Mouse (Mus musculus) lung, embryonic 14.5 days (tissue): ENCODE data around the gene Rab15. TPM values are rescaled to one million over a fixed set of nuclear protein-coding genes. Genes with fewer than 3 reads are reported as not detected.
"Not testable (repeated sequence)": the region's sequence is repeated elsewhere in the genome, so short reads cannot be mapped to it uniquely, and the experiment has no call there.

Source experiments
- ATAC-seq: fragments of 200-750 bp; cut with Nextera tagmentation; 2 replicates; pipeline ENCODE4 v1.8.0; 2017; ENCODE audit warnings: mild to moderate bottlenecking, moderate TSS enrichment, moderate library complexity; ENCODE audit not compliant: insufficient read depth
- DNase-seq: peaks from one replicate; pipeline ENCODE4 v3.0.0-alpha.2; 2015
- H3K27ac ChIP-seq: fragments of 300-500 bp; sonication (generic); 2 replicates; pipeline ENCODE4 v1.5.1; 2014; ENCODE audit warnings: low read depth, mild to moderate bottlenecking, moderate library complexity
- H3K27me3 ChIP-seq: fragments of 300-500 bp; sonication (generic); 2 replicates; pipeline ENCODE4 v1.6.1; 2014; ENCODE audit warnings: low read length, control low read depth; ENCODE audit not compliant: insufficient read depth
- H3K36me3 ChIP-seq: fragments of 300-500 bp; sonication (generic); 2 replicates; pipeline ENCODE4 v1.6.1; 2014; ENCODE audit warnings: control low read depth; ENCODE audit not compliant: insufficient read depth
- H3K4me1 ChIP-seq: fragments of 300-500 bp; sonication (generic); 2 replicates; pipeline ENCODE4 v1.6.1; 2014; ENCODE audit warnings: antibody characterized with exemption, control low read depth; ENCODE audit not compliant: insufficient read depth
- H3K4me2 ChIP-seq: fragments of 300-500 bp; sonication (generic); 2 replicates; pipeline ENCODE4 v1.6.1; 2014; ENCODE audit warnings: mild to moderate bottlenecking
- H3K4me3 ChIP-seq: fragments of 300-500 bp; sonication (generic); 2 replicates; pipeline ENCODE4 v1.5.1; 2014; ENCODE audit warnings: low read depth, low read length
- H3K9ac ChIP-seq: fragments of 300-500 bp; sonication (generic); 2 replicates; pipeline ENCODE4 v1.6.1; 2014
- H3K9me3 ChIP-seq: fragments of 300-500 bp; sonication (generic); 2 replicates; pipeline ENCODE4 v1.6.1; 2016; ENCODE audit warnings: low read depth, low read length, control low read depth
- CTCF ChIP-seq: IDR thresholded peaks from 2 replicates; pipeline ENCODE4 v1.5.1; 2016; ENCODE audit warnings: antibody characterized with exemption, low read depth
- WGBS: fragments of 180-500 bp; shearing (Covaris S2); extraction: QIAGEN DNeasy Blood & Tissue Kit; methylation state at CpG from one replicate; pipeline ENCODE4 v1.1.7; 2014; 5-methylcytosine and 5-hydroxymethylcytosine counted together
- polyA plus RNA-seq: library from polyadenylated mRNA; unstranded; fragments of >200 nt; fragmentation: Nextera tagmentation; extraction: Ambion mirVana; gene quantifications from 2 replicates; pipeline ENCODE4 v1.2.1, GENCODE M21; 2014

Rab15 gene
- polyA plus RNA-seq, 1 experiment from 2014 or later = 36.5 TPM

DNA sequence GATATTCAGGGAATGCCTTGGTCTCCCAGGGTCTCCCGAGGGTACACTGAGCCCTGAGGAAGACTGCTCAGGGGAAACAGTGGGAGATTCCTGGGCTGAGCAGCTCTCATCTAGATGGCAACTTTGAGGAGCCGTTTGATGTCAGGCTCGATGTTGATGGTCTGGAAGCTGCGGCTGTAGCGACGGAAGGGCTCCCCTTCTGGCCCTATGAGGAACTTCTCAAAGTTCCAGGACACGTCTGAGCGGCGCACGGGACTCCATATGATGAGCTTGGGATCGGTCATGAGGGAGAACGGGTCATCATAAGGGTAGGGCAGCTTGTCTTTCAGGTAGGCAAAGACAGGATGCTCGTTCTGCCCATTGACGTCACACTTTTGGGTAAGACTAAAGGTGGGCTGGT is 30.2 kb downstream of the Rab15 start:
- not testable (repeated sequence) for DNase-seq, H3K9ac ChIP-seq, ATAC-seq, H3K27ac ChIP-seq, H3K36me3 ChIP-seq, H3K9me3 ChIP-seq, H3K4me2 ChIP-seq, H3K4me3 ChIP-seq, H3K27me3 ChIP-seq
- peaks cover 11% of the 10 kb centered on the region for H3K4me1 ChIP-seq
- 48% methylated on average over 12 of the region's 14 CpGs for WGBS
- TF ChIP-seq CTCF = peak; percentile 32

- DNase-seq = peak; percentile 72
- peak overlapping the region; percentile 37; the same call in 1 of the 2 replicates for H3K27ac ChIP-seq
Observed at GRCm38 (mm10) chr12:76790446-76791084, 32.1 kb downstream of the Rab15 start.

DNA sequence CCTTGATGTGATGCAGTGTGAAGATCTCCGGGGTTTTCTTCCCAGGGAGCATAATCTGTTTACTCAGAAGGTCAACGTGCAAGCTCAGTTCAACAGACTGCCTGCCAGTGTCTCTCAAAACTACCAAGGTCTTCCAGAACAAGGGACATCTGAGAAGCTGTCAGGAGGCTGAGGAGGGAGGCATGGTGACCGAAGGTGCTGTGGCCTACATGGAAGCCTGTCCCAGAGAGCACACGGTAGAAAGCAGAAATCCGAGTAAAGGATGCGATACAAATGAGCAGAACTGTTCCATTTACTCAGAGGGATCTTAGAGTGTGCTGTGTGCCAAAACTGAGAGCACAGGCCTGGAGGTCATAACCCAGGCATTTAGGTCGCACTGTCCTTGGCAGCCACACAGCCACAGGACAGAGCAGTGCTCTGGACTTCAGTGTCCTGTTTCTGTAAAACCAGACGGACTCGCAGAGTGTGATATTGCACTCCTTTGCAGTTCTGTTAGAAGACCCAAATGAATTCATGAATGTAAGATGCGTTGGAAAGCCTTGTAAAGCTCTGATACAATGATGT is 38.6 kb downstream of the Rab15 start:
- ATAC-seq = no peak
- Histone ChIP-seq H3K9ac (no peak overlapping the region), H3K4me2 (no peak overlapping the region), H3K27ac (no peak overlapping the region), H3K27me3 (no peaks in the 10 kb centered on the region), H3K9me3 (no peaks in the 10 kb centered on the region), H3K4me1 (no peaks in the 10 kb centered on the region), H3K36me3 (no peaks in the 10 kb centered on the region), H3K4me3 (no peak overlapping the region)
- TF ChIP-seq CTCF = no peak
- 61% methylated on average over 10 of the region's 10 CpGs for WGBS
- no peak for DNase-seq

More at GRCm38 (mm10) chr12:76790446-76791084, 32.1 kb downstream of the Rab15 start:
- no peak for TF ChIP-seq CTCF
- Histone ChIP-seq H3K36me3 (no peaks in the 10 kb centered on the region), H3K4me2 (peak overlapping the region; percentile 26; the same call in 1 of the 2 replicates), H3K4me3 (no peak overlapping the region), H3K4me1 (peaks cover 11% of the 10 kb centered on the region), H3K9me3 (no peaks in the 10 kb centered on the region), H3K9ac (no peak overlapping the region), H3K27me3 (no peaks in the 10 kb centered on the region)
- peak; percentile 79; the same call in 1 of the 2 replicates for ATAC-seq
- 8% methylated on average over 8 of the region's 8 CpGs for WGBS

GRCm38 (mm10) chr12:76780639-76781468 is 41.9 kb downstream of the Rab15 start:
- no peaks in the 10 kb centered on the region for H3K27me3 ChIP-seq
- TF ChIP-seq CTCF = no peak
- no peaks in the 10 kb centered on the region for H3K36me3 ChIP-seq
- ATAC-seq = no peak
- no peaks in the 10 kb centered on the region for H3K4me1 ChIP-seq
- 74% methylated on average over 12 of the region's 12 CpGs for WGBS
- no peak overlapping the region for H3K4me2 ChIP-seq
- H3K4me3 ChIP-seq = no peak overlapping the region
- H3K9ac ChIP-seq = no peak overlapping the region
- DNase-seq = no peak
- H3K27ac ChIP-seq = no peak overlapping the region
- H3K9me3 ChIP-seq = no peaks in the 10 kb centered on the region

DNA sequence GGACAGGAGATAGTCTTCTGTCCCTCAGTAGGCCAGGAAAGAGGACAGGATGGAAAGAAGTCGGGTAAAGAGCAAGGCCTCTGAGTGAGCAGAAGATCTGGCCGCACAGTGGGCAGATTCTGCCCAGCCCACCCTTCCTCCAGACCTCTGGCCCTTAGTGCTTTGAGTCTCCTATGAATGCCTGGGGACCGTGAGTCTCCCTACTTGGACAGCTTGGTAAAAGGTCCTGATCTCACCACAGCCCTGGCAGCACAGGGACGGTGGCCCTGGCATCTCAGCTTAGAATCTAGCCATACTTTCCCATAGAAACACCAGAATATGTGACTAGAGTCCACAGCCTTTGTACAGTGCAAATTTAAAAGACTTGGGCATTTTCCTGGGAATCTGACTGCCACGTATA is 42.8 kb downstream of the Rab15 start:
- no peak for ATAC-seq
- WGBS = 91% methylated on average over 5 of the region's 5 CpGs
- Histone ChIP-seq H3K9me3 (no peaks in the 10 kb centered on the region), H3K4me2 (no peak overlapping the region), H3K36me3 (no peaks in the 10 kb centered on the region), H3K9ac (no peak overlapping the region), H3K27me3 (no peaks in the 10 kb centered on the region), H3K27ac (no peak overlapping the region), H3K4me1 (no peaks in the 10 kb centered on the region), H3K4me3 (no peak overlapping the region)
- no peak for DNase-seq
- TF ChIP-seq CTCF = no peak

- H3K27ac ChIP-seq = no peak overlapping the region
- WGBS = 83% methylated on average over 10 of the region's 10 CpGs
- no peaks in the 10 kb centered on the region for H3K36me3 ChIP-seq
- H3K4me3 ChIP-seq = no peak overlapping the region
- DNase-seq (no peak), ATAC-seq (no peak)
- no peak overlapping the region for H3K9ac ChIP-seq
- TF ChIP-seq CTCF = no peak
- no peaks in the 10 kb centered on the region for H3K4me1 ChIP-seq
- H3K27me3 ChIP-seq = no peaks in the 10 kb centered on the region
- H3K9me3 ChIP-seq = no peaks in the 10 kb centered on the region
- no peak overlapping the region for H3K4me2 ChIP-seq
Observed at GRCm38 (mm10) chr12:76778305-76779083, 44.2 kb downstream of the Rab15 start.
